Mouse (Mus musculus) left cerebral cortex, postnatal 4 days (tissue): ENCODE data around the gene Paip2b. TPM values are rescaled to one million over a fixed set of nuclear protein-coding genes. Genes with fewer than 3 reads are reported as not detected.
"Not testable (repeated sequence)": the region's sequence is repeated elsewhere in the genome, so short reads cannot be mapped to it uniquely, and the experiment has no call there.

Source experiments
- DNase-seq: peaks from one replicate; pipeline ENCODE4 v3.0.0-alpha.2; 2022
- intact Hi-C: fragments of 180-260 bp; cut with DNase I; formaldehyde crosslinking; loops from one replicate; pipeline ENCODE4 v1.15.1; 2025
- total RNA-seq, 2 experiments: library from RNA; stranded (reverse); gene quantifications; 2 replicates each; pipeline ENCODE4 v1.2.3; 2021

Gene Paip2b
- total RNA-seq, 2 experiments from 2014 or later, result 58.2 to 70.8 TPM

GRCm38 (mm10) chr6:83802846-83803245, 28.7 kb downstream of the Paip2b start:
- DNase-seq, result no peak
- intact Hi-C loops, result no loop called here

GRCm38 (mm10) chr6:83802033-83802432, 29.5 kb downstream of the Paip2b start:
- intact Hi-C loops, result no loop called here
- no peak for DNase-seq

DNA sequence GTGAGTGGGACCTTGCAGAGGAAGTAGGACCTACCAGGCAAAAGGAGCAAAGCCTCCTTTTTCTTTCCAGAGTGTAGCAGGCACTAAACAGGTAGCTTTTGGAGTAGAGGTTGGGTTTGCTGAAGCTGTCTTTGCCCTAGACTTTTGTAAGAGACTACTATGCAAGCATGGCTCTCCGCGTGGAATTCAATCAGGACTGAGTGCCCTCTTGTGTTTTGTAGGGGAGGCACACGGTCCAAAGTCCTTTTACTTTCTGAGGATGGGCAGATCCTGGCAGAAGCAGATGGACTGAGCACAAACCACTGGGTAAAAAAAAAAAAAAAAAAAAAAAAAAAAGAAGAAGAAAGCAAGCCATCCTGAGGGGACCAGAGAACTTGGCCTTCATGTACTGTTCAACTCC, 34.9 kb downstream of the Paip2b start:
- DNase-seq, result no peak
- intact Hi-C loops, result no loop called here

- DNase-seq, result peak; percentile 14
Measured at GRCm38 (mm10) chr6:83795492-83795900, 36.0 kb downstream of the Paip2b start.

GRCm38 (mm10) chr6:83794760-83795296, 36.7 kb downstream of the Paip2b start, which contains the start of gene Nagk:
Nagk (plus strand) TSS chr6:83794982.
- peak; percentile 94 for DNase-seq
- intact Hi-C loops, result no loop called here

More at GRCm38 (mm10) chr6:83795492-83795900, 36.0 kb downstream of the Paip2b start:
- intact Hi-C loops, result no loop called here

GRCm38 (mm10) chr6:83791251-83791890, 40.2 kb downstream of the Paip2b start:
- intact Hi-C loops, result no loop called here
- DNase-seq, result no peak

DNA sequence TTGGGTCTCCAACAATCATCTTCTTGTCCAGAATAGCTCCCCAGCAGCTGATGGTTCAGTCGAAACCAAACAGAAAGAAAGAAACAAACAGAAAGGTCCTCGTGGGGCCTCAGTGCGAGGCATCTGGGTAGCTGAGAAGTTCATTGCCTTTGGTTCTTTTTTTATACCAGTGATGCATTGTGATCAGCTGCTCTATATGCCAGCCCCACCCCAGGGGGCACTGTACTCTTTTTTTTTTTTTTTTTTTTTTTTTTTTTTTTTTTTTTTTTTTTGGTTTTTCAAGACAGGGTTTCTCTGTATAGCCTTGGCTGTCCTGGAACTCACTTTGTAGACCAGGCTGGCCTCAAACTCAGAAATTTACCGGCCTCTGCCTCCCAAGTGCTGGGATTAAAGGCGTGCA, 41.0 kb downstream of the Paip2b start:
- DNase-seq, intact Hi-C loops: not testable (repeated sequence)

- DNase-seq, result no peak
- intact Hi-C loops, result no loop called here
Measured at GRCm38 (mm10) chr6:83788554-83788953, 43.0 kb downstream of the Paip2b start.

GRCm38 (mm10) chr6:83786426-83786825, 45.1 kb downstream of the Paip2b start:
- intact Hi-C loops, result no loop called here
- no peak for DNase-seq

DNA sequence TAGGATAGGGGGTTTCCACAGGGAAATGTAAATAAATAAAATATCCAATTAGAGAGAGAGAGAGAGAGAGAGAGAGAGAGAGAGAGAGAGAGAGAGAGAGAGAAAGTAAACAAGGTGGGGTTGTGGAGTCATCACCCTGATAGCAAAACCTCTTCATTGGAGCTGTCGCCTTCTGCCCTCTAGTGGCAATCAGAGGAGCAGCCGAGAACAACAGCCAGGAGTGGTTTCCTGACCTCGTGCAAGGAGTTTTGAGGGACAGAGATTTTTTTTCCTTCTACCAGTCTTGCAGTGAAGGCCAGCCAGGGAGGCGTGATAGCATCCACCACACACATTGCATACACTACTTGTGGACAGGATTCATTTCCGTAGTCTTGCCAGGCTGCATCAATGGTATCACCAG, 52.5 kb downstream of the Paip2b start:
- DNase-seq, result peak; percentile 44
- intact Hi-C loops, result no loop called here

- intact Hi-C loops, result no loop called here
Measured at GRCm38 (mm10) chr6:83778306-83778705, 53.2 kb downstream of the Paip2b start.

DNA sequence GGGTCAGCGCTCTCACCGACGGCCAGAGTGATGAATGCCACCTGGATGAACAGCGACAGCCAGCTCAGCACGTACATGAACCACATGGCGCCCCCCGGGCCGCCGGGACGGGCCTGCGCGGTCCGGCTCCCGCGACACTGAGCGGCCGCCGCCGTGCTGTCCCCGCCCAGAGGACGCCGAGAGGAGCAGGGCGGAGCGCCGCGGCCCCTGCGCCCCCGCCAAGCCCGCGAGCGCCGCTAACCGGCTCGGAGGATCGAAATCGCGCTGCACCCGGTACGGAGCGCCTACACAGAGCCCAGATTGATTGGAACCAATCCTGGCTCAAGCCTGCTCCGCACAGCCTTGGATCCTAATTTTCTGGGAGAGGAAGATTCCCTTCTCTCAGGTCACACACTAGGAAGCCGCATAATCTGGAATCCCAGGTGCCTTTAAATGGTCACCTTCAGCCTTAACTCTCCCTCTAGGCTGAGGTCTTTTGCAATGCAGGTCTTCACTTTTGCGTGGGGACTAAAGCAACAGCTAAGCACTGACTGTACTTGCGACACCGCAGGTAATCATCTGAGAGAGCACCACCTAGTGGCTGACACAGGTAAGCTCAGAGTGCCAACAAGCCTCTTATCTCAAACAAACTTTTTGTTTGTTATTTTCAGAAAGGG, 55.8 kb downstream of the Paip2b start, which contains the start of gene Tex261:
TSS of gene Tex261 (minus strand) at position 176 of the 656 bp plus-strand sequence.
- intact Hi-C loops, result no loop called here

More at GRCm38 (mm10) chr6:83778306-83778705, 53.2 kb downstream of the Paip2b start:
- DNase-seq, result no peak

DNA sequence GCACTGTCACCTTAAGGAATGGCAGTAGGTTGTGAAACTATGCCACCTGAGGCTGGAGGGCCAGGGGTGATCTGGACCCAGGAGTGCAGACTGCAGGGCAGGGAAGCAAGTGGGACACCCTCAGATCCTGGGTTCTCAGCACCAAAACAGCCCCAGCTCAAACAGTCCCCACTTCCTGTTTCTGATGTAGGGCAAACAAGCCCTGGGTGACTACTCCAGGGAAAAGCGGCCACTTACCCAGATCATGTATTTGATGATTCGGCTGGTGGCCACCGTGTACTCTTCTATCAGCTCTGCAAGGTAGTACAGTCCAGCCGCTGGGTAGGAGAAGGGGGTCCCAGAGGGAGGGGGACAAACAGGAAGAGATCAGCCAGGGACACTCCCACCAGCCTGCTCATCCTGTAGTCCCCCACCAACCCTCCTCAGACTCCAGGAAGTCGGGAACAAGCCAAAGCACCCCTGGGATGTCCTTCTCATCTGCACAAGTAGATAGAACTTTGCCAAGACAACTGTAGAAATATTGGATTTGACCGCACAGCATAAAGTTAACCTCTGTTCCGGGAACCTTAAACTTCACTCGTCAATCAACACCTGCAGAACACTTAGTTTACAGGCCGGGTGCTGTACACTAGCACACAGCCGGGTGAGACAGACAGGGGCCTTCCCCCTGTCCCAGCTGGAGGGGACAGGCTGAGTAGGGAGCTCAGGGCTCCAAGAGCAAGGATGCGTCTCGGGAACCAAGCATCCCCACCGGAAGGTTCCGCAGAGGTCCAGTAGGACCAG, 56.6 kb downstream of the Paip2b start:
- peak; percentile 17 for DNase-seq
- intact Hi-C loops, result no loop called here

More for the DNA sequence above, 55.8 kb downstream of the Paip2b start, which contains the start of gene Tex261:
- peak; percentile 91 for DNase-seq

- intact Hi-C loops, result no loop called here
- no peak for DNase-seq
Measured at GRCm38 (mm10) chr6:83774126-83774525, 57.4 kb downstream of the Paip2b start.

- intact Hi-C loops, result no loop called here
- DNase-seq, result no peak
Measured at GRCm38 (mm10) chr6:83768485-83768884, 63.1 kb downstream of the Paip2b start.

- intact Hi-C loops, result no loop called here
- no peak for DNase-seq
Measured at GRCm38 (mm10) chr6:83766982-83767381, 64.6 kb downstream of the Paip2b start.

DNA sequence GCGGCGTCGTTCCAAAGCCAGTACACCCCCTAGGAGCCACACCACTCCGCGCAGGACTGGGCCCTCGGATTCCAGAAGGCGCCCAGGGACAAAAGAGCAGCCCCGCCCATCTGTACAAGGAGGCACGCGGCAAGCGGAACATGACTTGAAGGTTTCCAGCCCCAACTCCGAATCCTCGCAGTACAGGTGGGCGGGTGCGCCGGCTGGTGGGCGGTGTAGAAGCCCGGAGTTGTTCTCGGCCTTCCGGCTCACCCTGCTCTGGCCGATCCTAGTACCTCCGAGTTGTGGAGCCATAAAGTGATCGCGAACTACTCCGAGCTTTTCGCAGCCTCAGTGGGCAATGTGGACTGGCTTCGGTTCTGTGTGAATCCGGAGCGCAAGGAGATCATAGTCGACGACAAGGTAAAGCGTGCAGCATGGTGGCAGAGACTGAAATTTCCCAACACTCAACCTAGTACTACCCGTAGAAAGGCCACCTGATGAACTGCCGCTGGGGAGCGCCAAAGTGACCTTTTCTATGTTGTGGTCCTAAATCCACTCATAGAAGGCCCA, 68.6 kb downstream of the Paip2b start:
- peak; percentile 10 for DNase-seq
- intact Hi-C loops, result no loop called here

DNA sequence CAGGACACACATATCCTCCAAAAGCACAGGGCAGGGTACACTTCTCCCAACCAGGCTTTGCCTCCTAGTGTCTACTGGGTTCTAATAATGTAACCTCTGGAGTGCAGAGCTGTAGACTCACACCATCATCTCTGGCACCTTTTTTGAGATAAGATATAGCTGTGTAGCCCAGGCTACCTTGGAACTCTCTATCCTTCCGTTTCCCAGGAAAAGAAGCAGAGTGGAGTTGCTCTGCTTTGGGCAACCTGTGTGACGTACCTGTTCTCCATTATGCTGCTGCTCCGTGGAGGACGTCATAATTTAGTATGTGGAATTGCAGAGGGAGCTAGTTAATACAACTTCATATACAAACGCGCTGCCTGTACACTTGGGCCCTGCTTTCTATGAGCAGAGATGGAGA, 69.2 kb downstream of the Paip2b start, which contains the start of gene Ankrd53:
TSS of gene Ankrd53 (plus strand) at position 301 of the 400 bp plus-strand sequence.
- intact Hi-C loops, result no loop called here

GRCm38 (mm10) chr6:83756051-83756450, 75.5 kb downstream of the Paip2b start:
- intact Hi-C loops, result no loop called here
- DNase-seq, result no peak

More for the DNA sequence above, 69.2 kb downstream of the Paip2b start, which contains the start of gene Ankrd53:
- no peak for DNase-seq
